Comparison of ENCODE assay signal across 7 mouse cellular contexts in the genomic region with DNA sequence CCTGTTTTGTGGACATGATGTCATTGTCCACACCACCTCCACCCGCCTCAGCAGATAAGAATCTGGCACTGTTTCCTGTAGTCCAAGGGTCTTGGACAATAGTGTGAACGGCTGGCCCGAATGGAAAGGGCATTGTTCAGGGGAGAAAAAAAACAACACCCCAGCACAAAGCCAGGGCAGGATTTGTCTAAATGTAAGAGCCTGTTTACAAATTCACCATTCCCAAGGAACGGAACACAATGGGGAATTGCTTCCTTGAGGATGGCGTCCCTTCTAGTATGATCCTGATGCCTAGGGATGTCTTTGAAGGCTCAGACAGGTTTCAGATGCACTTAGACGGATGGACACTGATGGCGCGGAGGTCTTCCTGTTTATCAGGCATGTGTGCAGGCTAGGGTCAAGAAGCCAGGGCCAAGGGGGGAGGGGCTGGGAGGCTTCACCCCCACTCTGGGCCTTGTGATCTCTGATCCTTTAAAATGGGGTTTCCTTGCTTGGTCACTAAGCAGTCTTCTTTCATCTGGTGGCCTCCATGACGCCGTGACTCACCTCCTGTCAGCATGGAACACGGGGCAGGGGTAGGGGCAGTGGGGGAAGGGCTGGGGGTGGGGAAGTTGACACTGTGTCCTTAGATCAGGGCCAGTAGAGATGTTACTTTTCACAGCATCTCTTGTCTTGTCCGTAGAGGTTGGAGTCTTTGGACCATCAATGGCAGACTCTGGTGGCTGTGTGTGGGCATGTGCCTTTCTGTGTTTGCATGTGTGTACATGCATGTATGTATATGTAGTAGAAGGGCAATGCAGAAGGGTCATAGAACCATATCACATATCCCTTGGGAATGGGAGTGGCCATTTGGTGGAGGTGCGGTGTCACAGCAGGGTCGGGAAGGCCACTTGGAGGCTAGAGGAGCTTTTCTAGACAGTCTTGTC. TPM values are rescaled to one million over a fixed set of nuclear protein-coding genes. Genes with fewer than 3 reads are reported as not detected.
DNase-seq lines count a peak whose midpoint lies in the region; ATAC-seq and TF ChIP-seq lines count a peak whose summit lies in the region.

No protein-coding gene starts in this region.

- DNase-seq in testis, postnatal 10 days (ENCODE audit: low spot score): peak; percentile 50
- DNase-seq in testis, postnatal 14 days (ENCODE audit: low spot score): no peak
- DNase-seq in liver, postnatal 0 days: no peak
- no peak for DNase-seq in thymus, adult 18-20 months
- no peak for DNase-seq in right cerebral cortex, postnatal 25 days

- no peak overlapping the region for H3K4me3 ChIP-seq in hindbrain, embryonic 16.5 days (ENCODE audit: low read length)
- H3K4me3 ChIP-seq in liver, postnatal 0 days (ENCODE audit: low read depth, low read length): no peak overlapping the region

- no peak for TF ChIP-seq CTCF in liver, postnatal 0 days (IDR thresholded peaks at IDR 0.05; ENCODE audit: low read depth)

- no peaks in the 10 kb centered on the region for H3K9me3 ChIP-seq in hindbrain, embryonic 16.5 days (ENCODE audit: control insufficient read depth, low read length)
- H3K9me3 ChIP-seq in liver, postnatal 0 days (ENCODE audit: low read length): no peaks in the 10 kb centered on the region

- H3K27ac ChIP-seq in hindbrain, embryonic 16.5 days (ENCODE audit: low read depth, low read length): no peak overlapping the region
- H3K27ac ChIP-seq in liver, postnatal 0 days (ENCODE audit: low read depth): no peak overlapping the region

- no peak overlapping the region for H3K4me2 ChIP-seq in hindbrain, embryonic 16.5 days (ENCODE audit: low read length)
- H3K4me2 ChIP-seq in liver, postnatal 0 days (ENCODE audit: low read depth, low read length): no peak overlapping the region

- no peaks in the 10 kb centered on the region for H3K4me1 ChIP-seq in hindbrain, embryonic 16.5 days (ENCODE audit: control insufficient read depth, insufficient read depth, low read depth, low read length)
- peaks cover 24% of the 10 kb centered on the region for H3K4me1 ChIP-seq in liver, postnatal 0 days (ENCODE audit: insufficient read depth)

- no peaks in the 10 kb centered on the region for H3K36me3 ChIP-seq in hindbrain, embryonic 16.5 days (ENCODE audit: control insufficient read depth, insufficient read depth, low read length)
- H3K36me3 ChIP-seq in liver, postnatal 0 days (replicated peaks; ENCODE audit: insufficient read depth, low read length): no peaks in the 10 kb centered on the region; the same call in 1 of the 2 replicates

- no peak for TF ChIP-seq EP300 in liver, postnatal 0 days (IDR thresholded peaks at IDR 0.05; ENCODE audit: low read depth)

- no peak overlapping the region for H3K9ac ChIP-seq in hindbrain, embryonic 16.5 days (ENCODE audit: low read depth, low read length)
- H3K9ac ChIP-seq in liver, postnatal 0 days (replicated peaks): no peak overlapping the region

- 86% methylated on average over 14 of the region's 14 CpGs for WGBS in hindbrain, embryonic 16.5 days
- WGBS in liver, postnatal 0 days (ENCODE audit: insufficient replicate concordance): 56% methylated on average over 14 of the region's 14 CpGs

- 0 out of 2 replicates have a peak, but pooled peaks have one; percentile 24 for ATAC-seq in hindbrain, embryonic 16.5 days
- peak; percentile 73 for ATAC-seq in liver, postnatal 0 days
- no peak for ATAC-seq in monocyte, adult 5-6 weeks (replicated peaks; ENCODE audit: insufficient number of reproducible peaks, low FRiP score, low TSS enrichment, poor library complexity, severe bottlenecking)

- H3K27me3 ChIP-seq in hindbrain, embryonic 16.5 days (replicated peaks; ENCODE audit: control insufficient read depth, insufficient read depth, low read length): no peaks in the 10 kb centered on the region
- no peaks in the 10 kb centered on the region for H3K27me3 ChIP-seq in liver, postnatal 0 days (ENCODE audit: insufficient read depth, low read length)

RNA-seq across cellular contexts. Expression of a gene that starts 15.7 kb away (rescaled TPM):
- polyA plus RNA-seq in hindbrain, embryonic 16.5 days (2015; fragmentation: Nextera tagmentation; extraction: Ambion mirVana): 0.61 and 0.66 TPM in 2 replicates
- 0.04 and 0.06 TPM in 2 replicates for polyA plus RNA-seq in liver, postnatal 0 days (2015; fragmentation: Nextera tagmentation; extraction: Ambion mirVana)
- total RNA-seq in monocyte, adult 5-6 weeks (2017): not detected in 3 replicates

RNA-seq across cellular contexts. Expression of a gene that starts 16.6 kb away (rescaled TPM):
- polyA plus RNA-seq in hindbrain, embryonic 16.5 days (2015; fragmentation: Nextera tagmentation; extraction: Ambion mirVana): 304 and 382 TPM in 2 replicates
- 51.1 and 65.0 TPM in 2 replicates for polyA plus RNA-seq in liver, postnatal 0 days (2015; fragmentation: Nextera tagmentation; extraction: Ambion mirVana)
- 88.8 to 157 TPM (median 111 TPM) in 3 replicates for total RNA-seq in monocyte, adult 5-6 weeks (2017)

RNA-seq across cellular contexts. Expression of a gene that starts 17.8 kb away (rescaled TPM):
- 7.8 and 9.8 TPM in 2 replicates for polyA plus RNA-seq in hindbrain, embryonic 16.5 days (2015; fragmentation: Nextera tagmentation; extraction: Ambion mirVana)
- 7.3 and 8.3 TPM in 2 replicates for polyA plus RNA-seq in liver, postnatal 0 days (2015; fragmentation: Nextera tagmentation; extraction: Ambion mirVana)
- 13.2 to 19.6 TPM (median 14.0 TPM) in 3 replicates for total RNA-seq in monocyte, adult 5-6 weeks (2017)

RNA-seq across cellular contexts. Expression of a gene that starts 17.9 kb away (rescaled TPM):
- polyA plus RNA-seq in hindbrain, embryonic 16.5 days (2015; fragmentation: Nextera tagmentation; extraction: Ambion mirVana): 102 and 120 TPM in 2 replicates
- 16.3 and 19.8 TPM in 2 replicates for polyA plus RNA-seq in liver, postnatal 0 days (2015; fragmentation: Nextera tagmentation; extraction: Ambion mirVana)
- 40.4 to 69.5 TPM (median 59.6 TPM) in 3 replicates for total RNA-seq in monocyte, adult 5-6 weeks (2017)

RNA-seq across cellular contexts. Expression of a gene that starts 25.2 kb away (rescaled TPM):
- polyA plus RNA-seq in hindbrain, embryonic 16.5 days (2015; fragmentation: Nextera tagmentation; extraction: Ambion mirVana): 2.3 and 15.0 TPM in 2 replicates
- 3.9 and 8.4 TPM in 2 replicates for polyA plus RNA-seq in liver, postnatal 0 days (2015; fragmentation: Nextera tagmentation; extraction: Ambion mirVana)
- total RNA-seq in monocyte, adult 5-6 weeks (2017): not detected in 3 replicates
